Mouse (Mus musculus) gastrocnemius, postnatal 10 days (tissue): ENCODE measurements around the gene Pacs1. TPM values are rescaled to one million over a fixed set of nuclear protein-coding genes. Genes with fewer than 3 reads are reported as not detected.
A peak's percentile ranks its signal among the peaks of the same experiment; 100 is the strongest.
"Not testable (repeated sequence)": the region's sequence is repeated elsewhere in the genome, so short reads cannot be mapped to it uniquely, and the experiment has no call there.

Experiments
- DNase-seq: peaks from one replicate; pipeline ENCODE4 v3.0.0; 2021; ENCODE audit warnings: mixed read lengths
- total RNA-seq, 2 experiments: library from RNA; stranded (reverse); gene quantifications; 2 replicates each; pipeline ENCODE4 v1.2.3; 2021

Pacs1 gene
- total RNA-seq, 2 experiments from 2014 or later: 10.3 to 11.1 TPM

GRCm38 (mm10) chr19:5268017-5268416 is 4.9 kb downstream of the Pacs1 start:
- no peak for DNase-seq

- DNase-seq: no peak
Measured at GRCm38 (mm10) chr19:5267015-5267414, 5.9 kb downstream of the Pacs1 start.

GRCm38 (mm10) chr19:5257140-5257539 is 15.8 kb downstream of the Pacs1 start:
- no peak for DNase-seq

GRCm38 (mm10) chr19:5236981-5237380 is 35.9 kb downstream of the Pacs1 start:
- not testable (repeated sequence) for DNase-seq

GRCm38 (mm10) chr19:5232696-5233095 is 40.2 kb downstream of the Pacs1 start:
- DNase-seq: no peak

GRCm38 (mm10) chr19:5230110-5230509 is 42.8 kb downstream of the Pacs1 start:
- DNase-seq: no peak

- no peak for DNase-seq
Measured at GRCm38 (mm10) chr19:5224624-5225023, 48.3 kb downstream of the Pacs1 start.

GRCm38 (mm10) chr19:5224077-5224476 is 48.8 kb downstream of the Pacs1 start:
- DNase-seq: no peak

- DNase-seq: no peak
Measured at GRCm38 (mm10) chr19:5221926-5222325, 51.0 kb downstream of the Pacs1 start.

- not testable (repeated sequence) for DNase-seq
Measured at GRCm38 (mm10) chr19:5221219-5221723, 51.6 kb downstream of the Pacs1 start.

GRCm38 (mm10) chr19:5220389-5220788 is 52.5 kb downstream of the Pacs1 start:
- DNase-seq: no peak

GRCm38 (mm10) chr19:5201691-5202090 is 71.2 kb downstream of the Pacs1 start:
- DNase-seq: no peak

- DNase-seq: not testable (repeated sequence)
Measured at GRCm38 (mm10) chr19:5200617-5201016, 72.3 kb downstream of the Pacs1 start.

GRCm38 (mm10) chr19:5198553-5198952 is 74.4 kb downstream of the Pacs1 start:
- no peak for DNase-seq

- peak; percentile 9 for DNase-seq
Measured at GRCm38 (mm10) chr19:5195417-5196035, 77.4 kb downstream of the Pacs1 start.

- no peak for DNase-seq
Measured at GRCm38 (mm10) chr19:5192397-5192796, 80.5 kb downstream of the Pacs1 start.

- no peak for DNase-seq
Measured at GRCm38 (mm10) chr19:5187439-5187838, 85.5 kb downstream of the Pacs1 start.

GRCm38 (mm10) chr19:5181926-5182325 is 91.0 kb downstream of the Pacs1 start:
- DNase-seq: no peak

- no peak for DNase-seq
Measured at GRCm38 (mm10) chr19:5178631-5179030, 94.3 kb downstream of the Pacs1 start.

GRCm38 (mm10) chr19:5170430-5170829 is 102.5 kb downstream of the Pacs1 start:
- DNase-seq: no peak

GRCm38 (mm10) chr19:5167477-5167876 is 105.4 kb downstream of the Pacs1 start:
- DNase-seq: no peak

- no peak for DNase-seq
Measured at GRCm38 (mm10) chr19:5164380-5164779, 108.5 kb downstream of the Pacs1 start.

GRCm38 (mm10) chr19:5161913-5162312 is 111.0 kb downstream of the Pacs1 start:
- DNase-seq: no peak

- DNase-seq: no peak
Measured at GRCm38 (mm10) chr19:5152261-5152660, 120.7 kb downstream of the Pacs1 start.
